Mouse (Mus musculus) forebrain, embryonic 11.5 days (tissue): ENCODE measurements at regions not wholly inside any gene's neighbourhood (a gene's known extent, or its start where the extent isn't known, plus 50 kb on each side); places are given as distances from the start of the nearest gene placed in this dataset.

Experiments
- ATAC-seq: fragments of 200-750 bp; cut with Nextera tagmentation; replicated peaks from 2 replicates; pipeline ENCODE4 v1.8.0; 2017; ENCODE audit warnings: moderate TSS enrichment; ENCODE audit not compliant: low FRiP score
- DNase-seq: peaks from one replicate; pipeline ENCODE4 v3.0.0-alpha.2; 2017; ENCODE audit warnings: low spot score
- H3K27ac ChIP-seq: fragments of 300-500 bp; sonication (generic); 2 replicates; pipeline ENCODE4 v1.5.1; 2014; ENCODE audit warnings: low read depth, low read length
- H3K27me3 ChIP-seq: fragments of 300-500 bp; sonication (generic); 2 replicates; pipeline ENCODE4 v1.6.1; 2014; ENCODE audit warnings: mild to moderate bottlenecking, low read length, mixed read lengths; ENCODE audit not compliant: control insufficient read depth, insufficient read depth
- H3K36me3 ChIP-seq: fragments of 300-500 bp; sonication (generic); 2 replicates; pipeline ENCODE4 v1.6.1; 2014; ENCODE audit warnings: mild to moderate bottlenecking, low read length, moderate library complexity, mixed read lengths; ENCODE audit not compliant: control insufficient read depth, insufficient read depth
- H3K4me1 ChIP-seq: fragments of 300-500 bp; sonication (generic); replicated peaks from 2 replicates; pipeline ENCODE4 v1.6.1; 2014; ENCODE audit warnings: low read length, mixed read lengths; ENCODE audit not compliant: control insufficient read depth, insufficient read depth
- H3K4me2 ChIP-seq: fragments of 300-500 bp; sonication (generic); 2 replicates; pipeline ENCODE4 v1.6.1; 2014; ENCODE audit warnings: low read depth, mild to moderate bottlenecking, low read length, moderate library complexity, mixed read lengths; ENCODE audit not compliant: severe bottlenecking
- H3K4me3 ChIP-seq: fragments of 300-500 bp; sonication (generic); 2 replicates; pipeline ENCODE4 v1.5.1; 2014; ENCODE audit warnings: low read depth, low read length
- H3K9ac ChIP-seq: fragments of 300-500 bp; sonication (generic); 2 replicates; pipeline ENCODE4 v1.6.1; 2014; ENCODE audit warnings: low read length
- H3K9me3 ChIP-seq: fragments of 300-500 bp; sonication (generic); 2 replicates; pipeline ENCODE4 v1.6.1; 2016; ENCODE audit warnings: low read length, mixed read lengths; ENCODE audit not compliant: control insufficient read depth
- WGBS: fragments of 180-500 bp; shearing (Covaris S2); extraction: QIAGEN DNeasy Blood & Tissue Kit; methylation state at CpG from one replicate; pipeline ENCODE4 v1.1.7; 2014; 5-methylcytosine and 5-hydroxymethylcytosine counted together

GRCm38 (mm10) chr4:34237791-34238190, 187.8 kb upstream of the Spaca1 start:
- WGBS: 87% methylated on average over 3 of the region's 3 CpGs
- ATAC-seq (no peak), DNase-seq (no peak)
- no peaks in the 10 kb centered on the region for H3K9me3 ChIP-seq
- H3K27ac ChIP-seq: no peak overlapping the region
- no peaks in the 10 kb centered on the region for H3K27me3 ChIP-seq
- no peak overlapping the region for H3K4me2 ChIP-seq
- no peaks in the 10 kb centered on the region for H3K36me3 ChIP-seq
- no peak overlapping the region for H3K4me3 ChIP-seq
- no peak overlapping the region for H3K9ac ChIP-seq
- H3K4me1 ChIP-seq: peaks cover 8% of the 10 kb centered on the region; the same call in 1 of the 2 replicates

DNA sequence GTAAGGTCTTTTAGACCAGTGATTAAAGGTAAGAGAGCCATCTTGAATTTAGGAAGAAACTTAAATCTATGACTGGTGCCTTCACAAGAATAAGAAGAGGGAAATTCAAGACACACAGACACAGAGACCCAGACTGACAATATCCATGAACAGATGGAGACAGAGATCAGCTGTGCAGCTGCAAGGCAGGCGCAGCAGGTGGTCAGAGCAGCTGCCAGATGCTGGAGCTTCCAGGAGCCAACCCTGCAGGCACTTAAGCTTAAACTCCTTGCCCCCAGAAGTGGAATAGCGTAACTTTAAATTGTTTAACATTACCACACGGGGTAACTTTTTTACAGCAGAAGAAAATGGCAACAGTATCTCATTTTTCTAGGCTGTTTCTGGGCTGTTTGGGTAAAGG, 189.6 kb upstream of the Spaca1 start:
- Histone ChIP-seq H3K9me3 (no peaks in the 10 kb centered on the region), H3K27ac (no peak overlapping the region), H3K4me3 (no peak overlapping the region), H3K4me1 (peaks cover 8% of the 10 kb centered on the region; the same call in 1 of the 2 replicates), H3K36me3 (no peaks in the 10 kb centered on the region), H3K4me2 (no peak overlapping the region), H3K9ac (no peak overlapping the region), H3K27me3 (no peaks in the 10 kb centered on the region)
- DNase-seq (no peak), ATAC-seq (no peak)
- WGBS: 63% methylated on average over 3 of the region's 3 CpGs

DNA sequence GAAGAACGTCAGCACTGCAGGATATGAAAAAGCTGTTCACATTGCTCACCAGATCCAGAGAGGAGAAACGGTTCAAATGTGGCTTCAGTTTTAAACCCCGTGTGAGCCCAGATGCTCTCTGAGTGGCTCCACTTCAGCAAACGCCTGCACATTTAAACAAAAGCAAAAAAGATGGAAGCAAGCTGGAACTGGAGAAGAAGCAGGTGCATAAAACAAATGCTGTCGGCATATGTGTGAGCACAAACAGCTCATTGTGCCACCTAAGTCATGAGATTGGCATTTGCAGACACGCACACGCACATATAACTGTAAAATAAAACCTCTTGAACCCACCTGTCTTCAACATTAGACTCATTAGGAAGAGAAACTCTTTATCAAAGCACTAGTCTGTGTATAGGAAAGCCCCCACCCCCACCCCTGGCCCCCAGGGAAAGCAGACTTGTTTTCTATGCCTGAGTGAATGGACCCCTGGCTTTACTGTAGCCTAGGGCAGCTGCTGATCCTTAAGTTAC, 191.1 kb upstream of the Spaca1 start:
- no peak overlapping the region for H3K4me3 ChIP-seq
- no peak overlapping the region; the same call in 1 of the 2 replicates for H3K9ac ChIP-seq
- no peak overlapping the region for H3K4me2 ChIP-seq
- no peak for DNase-seq
- H3K36me3 ChIP-seq: no peaks in the 10 kb centered on the region
- no peaks in the 10 kb centered on the region for H3K9me3 ChIP-seq
- peaks cover 8% of the 10 kb centered on the region; the same call in 1 of the 2 replicates for H3K4me1 ChIP-seq
- peak; percentile 70 for ATAC-seq
- no peaks in the 10 kb centered on the region for H3K27me3 ChIP-seq
- no peak overlapping the region for H3K27ac ChIP-seq
- WGBS: 49% methylated on average over 7 of the region's 7 CpGs

GRCm38 (mm10) chr4:34241673-34242072, 191.7 kb upstream of the Spaca1 start:
- Histone ChIP-seq H3K27ac (no peak overlapping the region), H3K4me1 (peaks cover 8% of the 10 kb centered on the region; the same call in 1 of the 2 replicates), H3K9me3 (no peaks in the 10 kb centered on the region), H3K9ac (no peak overlapping the region), H3K27me3 (no peaks in the 10 kb centered on the region), H3K4me2 (no peak overlapping the region), H3K36me3 (no peaks in the 10 kb centered on the region), H3K4me3 (no peak overlapping the region)
- 54% methylated on average over 3 of the region's 3 CpGs for WGBS
- DNase-seq: no peak
- ATAC-seq: no peak

DNA sequence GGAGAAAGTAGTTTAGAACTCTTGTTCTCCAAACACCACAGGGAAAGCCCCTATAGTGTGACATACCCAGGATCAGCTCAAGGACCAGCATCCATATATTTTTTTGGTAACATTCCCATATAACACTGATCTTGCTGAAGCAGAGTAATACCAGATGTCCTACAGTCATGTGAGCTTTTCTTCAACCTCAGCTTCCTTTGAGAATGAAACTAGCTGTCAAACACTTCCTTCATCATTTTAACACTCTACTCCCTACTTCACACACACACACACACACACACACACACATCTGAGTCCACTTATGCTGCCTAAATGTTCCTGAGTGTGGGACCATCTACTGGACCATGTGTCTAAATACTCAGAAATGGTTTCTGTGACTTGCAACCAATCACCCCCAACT, 209.5 kb upstream of the Spaca1 start:
- ATAC-seq: no peak
- Histone ChIP-seq H3K4me3 (no peak overlapping the region), H3K4me2 (no peak overlapping the region), H3K27ac (no peak overlapping the region), H3K4me1 (no peaks in the 10 kb centered on the region), H3K9ac (no peak overlapping the region), H3K9me3 (no peaks in the 10 kb centered on the region), H3K36me3 (no peaks in the 10 kb centered on the region), H3K27me3 (no peaks in the 10 kb centered on the region)
- no peak for DNase-seq

DNA sequence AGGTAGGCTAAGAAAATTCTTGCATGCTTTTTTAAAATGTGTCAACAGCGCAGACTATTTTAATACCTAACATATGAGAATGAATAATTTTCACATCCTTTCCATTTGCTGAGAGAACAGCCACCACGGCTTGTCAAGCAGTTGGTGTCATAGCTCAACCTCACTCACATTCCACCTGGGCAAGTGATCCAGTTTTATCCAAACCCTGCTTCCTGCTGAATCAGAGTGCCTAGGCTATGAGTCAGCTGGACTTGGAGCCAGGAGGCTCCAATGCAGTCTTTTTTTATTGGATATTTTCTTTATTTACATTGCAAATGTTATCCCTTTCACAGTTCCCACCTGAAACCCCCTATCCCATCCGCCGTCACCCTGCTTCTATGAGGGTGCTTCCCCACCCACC, 210.5 kb upstream of the Spaca1 start:
- Histone ChIP-seq H3K9ac (no peak overlapping the region), H3K4me2 (no peak overlapping the region), H3K9me3 (no peaks in the 10 kb centered on the region), H3K27ac (no peak overlapping the region), H3K4me1 (no peaks in the 10 kb centered on the region), H3K36me3 (no peaks in the 10 kb centered on the region), H3K27me3 (no peaks in the 10 kb centered on the region), H3K4me3 (no peak overlapping the region)
- 99% methylated on average over 4 of the region's 4 CpGs for WGBS
- ATAC-seq (no peak), DNase-seq (no peak)

- DNase-seq: no peak
- Histone ChIP-seq H3K4me2 (no peak overlapping the region), H3K4me3 (no peak overlapping the region), H3K27me3 (no peaks in the 10 kb centered on the region), H3K4me1 (no peaks in the 10 kb centered on the region), H3K36me3 (no peaks in the 10 kb centered on the region), H3K27ac (no peak overlapping the region), H3K9ac (no peak overlapping the region), H3K9me3 (no peaks in the 10 kb centered on the region)
- 65% methylated on average over 6 of the region's 6 CpGs for WGBS
- no peak for ATAC-seq
Measured at GRCm38 (mm10) chr4:34261809-34262208, 211.8 kb upstream of the Spaca1 start.

GRCm38 (mm10) chr4:34264431-34264830, 214.4 kb upstream of the Spaca1 start:
- H3K9ac ChIP-seq: no peak overlapping the region
- no peak overlapping the region for H3K4me2 ChIP-seq
- H3K4me3 ChIP-seq: no peak overlapping the region
- no peak overlapping the region for H3K27ac ChIP-seq
- no peaks in the 10 kb centered on the region for H3K27me3 ChIP-seq
- ATAC-seq (no peak), DNase-seq (no peak)
- 90% methylated on average over 5 of the region's 5 CpGs for WGBS
- no peaks in the 10 kb centered on the region for H3K9me3 ChIP-seq
- H3K4me1 ChIP-seq: no peaks in the 10 kb centered on the region
- H3K36me3 ChIP-seq: no peaks in the 10 kb centered on the region

- WGBS: 68% methylated on average over 3 of the region's 3 CpGs
- no peaks in the 10 kb centered on the region for H3K36me3 ChIP-seq
- no peak for DNase-seq
- ATAC-seq: no peak
- no peak overlapping the region for H3K27ac ChIP-seq
- H3K4me2 ChIP-seq: no peak overlapping the region
- no peak overlapping the region for H3K4me3 ChIP-seq
- no peaks in the 10 kb centered on the region for H3K27me3 ChIP-seq
- H3K4me1 ChIP-seq: no peaks in the 10 kb centered on the region; the same call in 1 of the 2 replicates
- H3K9me3 ChIP-seq: no peaks in the 10 kb centered on the region
- H3K9ac ChIP-seq: no peak overlapping the region
Measured at GRCm38 (mm10) chr4:34274316-34274715, 224.3 kb upstream of the Spaca1 start.
